Mouse (Mus musculus) right cerebral cortex, adult 18-20 months (tissue): ENCODE measurements around the gene Fstl4.
"Not testable (repeated sequence)": the region's sequence is repeated elsewhere in the genome, so short reads cannot be mapped to it uniquely, and the experiment has no call there.

Source experiments
- DNase-seq: peaks from one replicate; pipeline ENCODE4 v3.0.0; 2022; ENCODE audit warnings: mixed read lengths

Gene Fstl4

GRCm38 (mm10) chr11:53025686-53026085, 261.3 kb downstream of the Fstl4 start:
- no peak for DNase-seq

GRCm38 (mm10) chr11:53028421-53029168, 264.2 kb downstream of the Fstl4 start:
- DNase-seq: no peak

- no peak for DNase-seq
Measured at GRCm38 (mm10) chr11:53031777-53032176, 267.3 kb downstream of the Fstl4 start.

- DNase-seq: peak; percentile 70
Measured at GRCm38 (mm10) chr11:53032336-53032735, 267.9 kb downstream of the Fstl4 start.

GRCm38 (mm10) chr11:53035414-53035813, 271.0 kb downstream of the Fstl4 start:
- DNase-seq: no peak

GRCm38 (mm10) chr11:53046850-53047249, 282.4 kb downstream of the Fstl4 start:
- DNase-seq: no peak

- no peak for DNase-seq
Measured at GRCm38 (mm10) chr11:53054151-53054550, 289.7 kb downstream of the Fstl4 start.

GRCm38 (mm10) chr11:53055896-53056295, 291.5 kb downstream of the Fstl4 start:
- DNase-seq: no peak

- no peak for DNase-seq
Measured at GRCm38 (mm10) chr11:53056781-53057180, 292.3 kb downstream of the Fstl4 start.

GRCm38 (mm10) chr11:53057821-53058553, 293.6 kb downstream of the Fstl4 start:
- DNase-seq: no peak

- peak; percentile 31 for DNase-seq
Measured at GRCm38 (mm10) chr11:53058557-53058956, 294.1 kb downstream of the Fstl4 start.

- no peak for DNase-seq
Measured at GRCm38 (mm10) chr11:53067699-53068478, 303.5 kb downstream of the Fstl4 start.

- no peak for DNase-seq
Measured at GRCm38 (mm10) chr11:53068479-53069065, 304.1 kb downstream of the Fstl4 start.

GRCm38 (mm10) chr11:53069751-53070150, 305.3 kb downstream of the Fstl4 start:
- no peak for DNase-seq

- no peak for DNase-seq
Measured at GRCm38 (mm10) chr11:53071602-53072001, 307.2 kb downstream of the Fstl4 start.

GRCm38 (mm10) chr11:53077641-53078040, 313.2 kb downstream of the Fstl4 start:
- no peak for DNase-seq

- no peak for DNase-seq
Measured at GRCm38 (mm10) chr11:53078419-53079334, 314.2 kb downstream of the Fstl4 start.

GRCm38 (mm10) chr11:53081310-53081709, 316.9 kb downstream of the Fstl4 start:
- DNase-seq: no peak

- DNase-seq: no peak
Measured at GRCm38 (mm10) chr11:53085367-53085766, 320.9 kb downstream of the Fstl4 start.

GRCm38 (mm10) chr11:53085858-53086565, 321.6 kb downstream of the Fstl4 start:
- no peak for DNase-seq

GRCm38 (mm10) chr11:53087896-53088295, 323.5 kb downstream of the Fstl4 start:
- not testable (repeated sequence) for DNase-seq
